Mouse (Mus musculus) erythroblast, embryonic 14.5 days (primary cell): ENCODE measurements around the gene Olfr1259. TPM values are rescaled to one million over a fixed set of nuclear protein-coding genes. Genes with fewer than 3 reads are reported as not detected.
"Not testable (repeated sequence)": the region's sequence is repeated elsewhere in the genome, so short reads cannot be mapped to it uniquely, and the experiment has no call there.

ENCODE experiments used
- H3K27me3 ChIP-seq: 2 replicates; pipeline ENCODE4 v1.6.1; 2012; ENCODE audit warnings: inconsistent platforms; ENCODE audit not compliant: control insufficient read depth
- H3K36me3 ChIP-seq: 2 replicates; pipeline ENCODE4 v1.6.1; 2012; ENCODE audit warnings: mild to moderate bottlenecking, inconsistent platforms; ENCODE audit not compliant: control insufficient read depth
- H3K4me1 ChIP-seq: 2 replicates; pipeline ENCODE4 v1.6.1; 2012; ENCODE audit warnings: inconsistent platforms; ENCODE audit not compliant: control insufficient read depth
- H3K4me3 ChIP-seq: replicated peaks from 2 replicates; pipeline ENCODE3; 2012; ENCODE audit warnings: moderate library complexity, mild to moderate bottlenecking, inconsistent platforms
- H3K9me3 ChIP-seq: 2 replicates; pipeline ENCODE4 v1.6.1; 2012; ENCODE audit warnings: low read length, inconsistent platforms, mixed read lengths; ENCODE audit not compliant: control insufficient read depth
- GATA1 ChIP-seq: IDR thresholded peaks from 2 replicates; pipeline ENCODE4 v1.6.1; 2012; ENCODE audit warnings: low read length, inconsistent platforms, mixed read lengths
- TAL1 ChIP-seq: IDR thresholded peaks from 3 replicates; pipeline ENCODE4 v1.6.1; 2012; ENCODE audit warnings: low read length, inconsistent platforms, mixed read lengths
- polyA plus RNA-seq: library from polyadenylated mRNA; stranded (reverse); fragments of >175 nt; gene quantifications from 2 replicates; pipeline ENCODE4 v1.2.3, GENCODE M21; 2012

Gene Olfr1259
- not detected in 2 replicates for polyA plus RNA-seq

DNA sequence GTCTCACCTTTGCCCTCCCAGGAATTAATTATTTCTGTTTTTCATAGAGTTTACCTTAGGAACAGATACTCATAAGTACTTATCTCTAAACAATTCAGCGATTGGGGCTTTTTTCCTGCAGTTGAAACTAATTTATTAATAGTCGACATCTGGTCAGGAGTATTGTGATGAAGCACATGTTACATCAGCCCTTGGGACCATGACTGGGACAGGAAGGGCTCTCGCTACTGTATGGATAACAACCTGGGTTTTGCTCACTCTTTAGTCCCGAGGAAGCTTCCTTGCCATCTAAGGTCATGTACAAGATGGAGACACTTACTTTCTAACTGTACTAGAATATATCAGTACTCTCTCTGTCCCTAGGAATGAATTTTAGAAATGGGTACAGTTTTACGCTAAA is at the start of gene Olfr1259:
Gene Olfr1259 (minus strand): TSS at position 101 of the 400 bp plus-strand sequence.
- no peak for TF ChIP-seq TAL1
- TF ChIP-seq GATA1: no peak
- Histone ChIP-seq H3K9me3 (peaks cover 3% of the 10 kb centered on the region), H3K36me3 (no peaks in the 10 kb centered on the region), H3K4me1 (no peaks in the 10 kb centered on the region), H3K27me3 (no peaks in the 10 kb centered on the region), H3K4me3 (no peak within 1 kb of the TSS)

DNA sequence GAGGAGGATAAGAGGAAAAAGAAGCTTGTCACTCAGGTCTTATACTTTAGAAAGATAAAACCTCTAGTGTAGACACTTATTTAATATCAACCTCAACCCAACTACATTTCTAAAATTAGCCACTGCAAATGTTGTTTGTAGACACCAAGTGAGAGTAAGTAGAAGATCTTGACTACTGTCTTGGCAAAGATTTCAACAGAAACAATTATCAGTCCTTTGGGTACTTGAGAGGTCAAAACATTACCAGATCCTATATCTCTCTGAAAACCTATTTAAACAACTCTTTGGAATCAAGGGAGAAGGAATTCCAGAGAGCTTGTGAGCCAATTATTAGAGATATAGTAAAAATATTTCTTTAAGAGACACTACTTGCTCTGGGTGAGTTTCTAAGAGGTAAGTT is 42.5 kb upstream of the Olfr1259 start, which contains the start of gene Olfr1261:
Gene Olfr1261 (plus strand): TSS at position 301 of the 400 bp plus-strand sequence.
- Histone ChIP-seq H3K4me3 (no peak within 1 kb of the TSS), H3K9me3 (no peaks in the 10 kb centered on the region), H3K36me3 (no peaks in the 10 kb centered on the region), H3K27me3 (no peaks in the 10 kb centered on the region), H3K4me1 (no peaks in the 10 kb centered on the region)
- TF ChIP-seq GATA1 (no peak), TAL1 (no peak)

DNA sequence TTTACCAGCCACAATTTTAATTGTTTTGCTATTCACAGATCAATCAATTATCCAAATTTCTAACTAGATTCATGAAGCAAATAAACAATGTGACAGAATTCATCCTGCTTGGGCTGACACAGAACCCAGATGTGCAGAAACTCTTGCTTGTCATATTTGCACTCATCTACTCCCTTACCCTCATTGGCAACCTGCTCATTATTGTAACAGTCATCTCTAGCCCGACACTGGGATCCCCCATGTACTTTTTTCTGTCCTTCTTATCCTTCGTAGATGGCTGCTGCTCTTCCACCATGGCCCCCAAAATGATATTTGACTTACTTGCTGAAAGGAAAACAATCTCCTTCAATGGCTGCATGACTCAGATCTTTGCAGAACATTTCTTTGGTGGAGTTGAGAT is 29.2 kb upstream of the Olfr1259 start:
- Histone ChIP-seq H3K4me1 (no peaks in the 10 kb centered on the region), H3K9me3 (no peaks in the 10 kb centered on the region; the same call in 1 of the 2 replicates), H3K27me3 (no peaks in the 10 kb centered on the region), H3K4me3 (no peak overlapping the region), H3K36me3 (no peaks in the 10 kb centered on the region)
- no peak for TF ChIP-seq TAL1
- TF ChIP-seq GATA1: no peak

DNA sequence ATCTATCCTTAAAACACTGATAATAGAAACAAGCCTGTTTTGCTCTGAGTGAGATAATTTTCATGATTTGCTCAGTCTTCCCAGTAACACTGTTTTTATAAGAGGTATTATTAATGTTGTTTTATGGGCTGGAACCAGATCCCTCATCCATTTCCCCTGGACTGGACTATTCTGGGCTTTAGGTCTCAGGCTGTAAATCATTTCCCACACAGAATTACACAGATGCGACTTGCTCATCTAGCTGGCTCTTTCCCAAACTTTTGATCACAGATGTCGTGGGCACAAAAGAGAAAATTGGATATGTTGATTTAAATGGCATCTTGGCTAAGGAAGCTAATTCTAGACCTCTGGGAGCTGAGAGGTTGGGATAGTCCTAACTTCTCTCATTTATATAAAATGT is 25.7 kb upstream of the Olfr1259 start, which contains the start of gene Olfr1260:
Gene Olfr1260 (plus strand): TSS at position 157 of the 400 bp plus-strand sequence.
- H3K4me1 ChIP-seq: no peaks in the 10 kb centered on the region
- no peaks in the 10 kb centered on the region for H3K27me3 ChIP-seq
- TF ChIP-seq TAL1 (no peak), GATA1 (no peak)
- no peaks in the 10 kb centered on the region; the same call in 1 of the 2 replicates for H3K9me3 ChIP-seq
- H3K36me3 ChIP-seq: no peaks in the 10 kb centered on the region
- H3K4me3 ChIP-seq: no peak within 1 kb of the TSS

DNA sequence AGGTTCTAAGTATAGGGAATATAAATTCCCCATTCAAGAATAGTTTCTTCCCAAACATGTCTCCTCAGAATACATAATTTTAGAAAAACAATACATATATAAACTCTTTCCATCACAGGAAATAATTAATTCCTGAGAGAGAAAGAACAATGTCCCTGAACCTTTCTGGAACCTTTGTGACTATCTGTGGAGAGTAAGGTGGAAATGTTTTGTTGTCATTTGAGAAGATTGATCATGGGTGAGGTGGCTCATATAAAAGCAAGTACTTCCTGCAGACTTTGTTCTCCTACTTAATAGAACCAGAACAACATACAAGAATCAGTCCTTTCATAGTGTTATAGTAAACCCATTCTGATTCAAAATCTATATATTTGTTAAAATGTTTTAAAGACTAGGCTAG is 21.5 kb downstream of the Olfr1259 start, which contains the start of gene Olfr1258:
Gene Olfr1258 (plus strand): TSS at position 301 of the 400 bp plus-strand sequence.
- no peaks in the 10 kb centered on the region for H3K4me1 ChIP-seq
- TF ChIP-seq GATA1: no peak
- no peak for TF ChIP-seq TAL1
- H3K27me3 ChIP-seq: no peaks in the 10 kb centered on the region
- H3K9me3 ChIP-seq: no peaks in the 10 kb centered on the region
- no peaks in the 10 kb centered on the region for H3K36me3 ChIP-seq
- no peak within 1 kb of the TSS for H3K4me3 ChIP-seq

DNA sequence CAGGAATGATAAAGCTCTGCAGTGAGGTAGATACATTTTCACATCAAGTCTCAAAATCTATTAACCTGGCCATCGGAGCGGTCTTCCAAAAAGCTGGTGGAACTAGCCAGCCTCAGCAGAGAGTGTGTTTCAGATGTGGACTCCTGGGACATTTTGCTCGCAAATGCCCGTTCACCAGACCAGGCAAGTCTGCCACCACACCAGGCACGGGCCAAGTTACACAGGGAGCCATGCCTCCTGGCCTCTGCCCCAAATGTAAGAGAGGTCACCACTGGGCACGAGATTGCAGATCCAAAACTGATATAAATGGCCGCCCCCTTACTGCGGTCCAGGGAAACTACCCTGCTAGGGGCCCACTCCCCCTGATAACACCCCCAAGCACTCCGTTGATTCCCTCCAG is 35.8 kb downstream of the Olfr1259 start:
- H3K27me3 ChIP-seq, H3K36me3 ChIP-seq, H3K9me3 ChIP-seq, H3K4me3 ChIP-seq, H3K4me1 ChIP-seq: not testable (repeated sequence)

Other genes with a start within 250 kb of the Olfr1259 start
- gene Olfr1252, start 223.7 kb downstream of the Olfr1259 start, polyA plus RNA-seq: not detected in 2 replicates
- gene Olfr1253, start 191.6 kb downstream of the Olfr1259 start, polyA plus RNA-seq: not detected in 2 replicates
- not detected in 2 replicates for gene Olfr1254, start 155.0 kb downstream of the Olfr1259 start, polyA plus RNA-seq
- not detected in 2 replicates for gene Olfr1255, start 136.6 kb downstream of the Olfr1259 start, polyA plus RNA-seq
- 0.02 TPM in 1 of 2 replicates, not detected in the other for gene Olfr1256, start 107.1 kb downstream of the Olfr1259 start, polyA plus RNA-seq
- not detected in 2 replicates for gene Olfr48, start 100.5 kb downstream of the Olfr1259 start, polyA plus RNA-seq
- gene Olfr1257, start 70.2 kb downstream of the Olfr1259 start, polyA plus RNA-seq: not detected in 2 replicates
- not detected in 2 replicates for gene Olfr1258, start 21.4 kb downstream of the Olfr1259 start, polyA plus RNA-seq
- gene Olfr1260, start 25.7 kb upstream of the Olfr1259 start, polyA plus RNA-seq: 0.01 TPM in 1 of 2 replicates, not detected in the other
- gene Olfr1261, start 42.6 kb upstream of the Olfr1259 start, polyA plus RNA-seq: not detected in 2 replicates
- gene Olfr1262, start 51.5 kb upstream of the Olfr1259 start, polyA plus RNA-seq: not detected in 2 replicates
- not detected in 2 replicates for gene Olfr1263, start 63.5 kb upstream of the Olfr1259 start, polyA plus RNA-seq
- 0.01 TPM in 1 of 2 replicates, not detected in the other for gene Olfr1264, start 76.9 kb upstream of the Olfr1259 start, polyA plus RNA-seq
- gene Olfr1265, start 86.7 kb upstream of the Olfr1259 start, polyA plus RNA-seq: not detected in 2 replicates
- not detected in 2 replicates for gene Olfr140, start 114.9 kb upstream of the Olfr1259 start, polyA plus RNA-seq
- not detected in 2 replicates for gene Olfr1269, start 172.7 kb upstream of the Olfr1259 start, polyA plus RNA-seq
- gene Olfr32, start 193.6 kb upstream of the Olfr1259 start, polyA plus RNA-seq: 0.01 TPM in 1 of 2 replicates, not detected in the other
- gene Olfr1270, start 204.4 kb upstream of the Olfr1259 start, polyA plus RNA-seq: not detected in 2 replicates